Mouse (Mus musculus) intestine, postnatal 0 days (tissue): ENCODE results near the gene Prss37. TPM values are rescaled to one million over a fixed set of nuclear protein-coding genes. Genes with fewer than 3 reads are reported as not detected.

Source experiments
- ATAC-seq: fragments of 200-750 bp; cut with Nextera tagmentation; 2 replicates; pipeline ENCODE4 v1.8.0; 2017; ENCODE audit warnings: mild to moderate bottlenecking, moderate TSS enrichment, moderate library complexity
- H3K27ac ChIP-seq: fragments of 300-500 bp; sonication (generic); 2 replicates; pipeline ENCODE4 v1.5.1; 2014; ENCODE audit warnings: mild to moderate bottlenecking, low read depth, low read length, moderate library complexity
- H3K27me3 ChIP-seq: fragments of 300-500 bp; sonication (generic); replicated peaks from 2 replicates; pipeline ENCODE4 v1.6.1; 2014; ENCODE audit warnings: low read length, mixed read lengths; ENCODE audit not compliant: control insufficient read depth, insufficient read depth
- H3K36me3 ChIP-seq: fragments of 300-500 bp; sonication (generic); 2 replicates; pipeline ENCODE4 v1.6.1; 2014; ENCODE audit warnings: mild to moderate bottlenecking, moderate library complexity; ENCODE audit not compliant: control insufficient read depth, insufficient read depth
- H3K4me1 ChIP-seq: fragments of 300-500 bp; sonication (generic); replicated peaks from 2 replicates; pipeline ENCODE4 v1.6.1; 2014; ENCODE audit warnings: antibody characterized with exemption, low read length, mixed read lengths; ENCODE audit not compliant: control insufficient read depth, insufficient read depth
- H3K4me2 ChIP-seq: fragments of 300-500 bp; sonication (generic); replicated peaks from 2 replicates; pipeline ENCODE4 v1.6.1; 2014; ENCODE audit warnings: low read depth, mild to moderate bottlenecking, moderate library complexity
- H3K4me3 ChIP-seq: fragments of 300-500 bp; sonication (generic); 2 replicates; pipeline ENCODE4 v1.5.1; 2014; ENCODE audit warnings: low read depth, low read length
- H3K9ac ChIP-seq: fragments of 300-500 bp; sonication (generic); 2 replicates; pipeline ENCODE4 v1.6.1; 2014; ENCODE audit warnings: mild to moderate bottlenecking, low read depth, low read length
- H3K9me3 ChIP-seq: fragments of 300-500 bp; sonication (generic); 2 replicates; pipeline ENCODE4 v1.6.1; 2016; ENCODE audit warnings: mixed run types; ENCODE audit not compliant: control insufficient read depth
- CTCF ChIP-seq: sonication (generic); IDR thresholded peaks from 2 replicates; pipeline ENCODE4 v1.5.1; 2016; ENCODE audit warnings: low read depth, mild to moderate bottlenecking, control low read depth, antibody characterized with exemption, moderate library complexity
- WGBS: fragments of 180-500 bp; shearing (Covaris S2); extraction: QIAGEN DNeasy Blood & Tissue Kit; methylation state at CpG from one replicate; pipeline ENCODE4 v1.1.7; 2014; 5-methylcytosine and 5-hydroxymethylcytosine counted together
- polyA plus RNA-seq: library from polyadenylated mRNA; unstranded; fragments of >200 nt; fragmentation: Nextera tagmentation; extraction: Ambion mirVana; gene quantifications from 2 replicates; pipeline ENCODE4 v1.2.1, GENCODE M21; 2015

Prss37 gene
- polyA plus RNA-seq = not detected in 2 replicates

GRCm38 (mm10) chr6:40519408-40519807 is at the start of gene Prss37:
Prss37 (minus strand) TSS chr6:40519508.
- Histone ChIP-seq H3K9ac (no peak within 1 kb of the TSS), H3K4me3 (no peak within 1 kb of the TSS), H3K27ac (no peak within 1 kb of the TSS), H3K4me2 (no peak within 1 kb of the TSS), H3K4me1 (no peaks in the 10 kb centered on the region), H3K27me3 (no peaks in the 10 kb centered on the region), H3K36me3 (no peaks in the 10 kb centered on the region), H3K9me3 (no peaks in the 10 kb centered on the region)
- no peak for ATAC-seq
- TF ChIP-seq CTCF = no peak
- WGBS = 90% methylated on average over 1 of the region's 1 CpGs

- TF ChIP-seq CTCF = no peak
- H3K36me3 ChIP-seq = no peaks in the 10 kb centered on the region
- H3K4me2 ChIP-seq = no peak within 1 kb of the TSS
- H3K4me3 ChIP-seq = no peak within 1 kb of the TSS
- no peaks in the 10 kb centered on the region for H3K27me3 ChIP-seq
- ATAC-seq = no peak
- H3K27ac ChIP-seq = no peak within 1 kb of the TSS
- H3K4me1 ChIP-seq = no peaks in the 10 kb centered on the region
- H3K9me3 ChIP-seq = no peaks in the 10 kb centered on the region
- 85% methylated on average over 2 of the region's 2 CpGs for WGBS
- no peak within 1 kb of the TSS for H3K9ac ChIP-seq
Measured at GRCm38 (mm10) chr6:40554950-40555349, 35.6 kb upstream of the Prss37 start, which contains the start of gene Olfr461. Olfr461 (minus strand) TSS chr6:40555050.

GRCm38 (mm10) chr6:40544690-40545089 is 25.4 kb upstream of the Prss37 start:
- Histone ChIP-seq H3K36me3 (no peaks in the 10 kb centered on the region), H3K9ac (no peak overlapping the region), H3K4me3 (no peak overlapping the region), H3K27ac (no peak overlapping the region), H3K4me1 (no peaks in the 10 kb centered on the region), H3K9me3 (no peaks in the 10 kb centered on the region), H3K4me2 (no peak overlapping the region), H3K27me3 (no peaks in the 10 kb centered on the region)
- no peak for TF ChIP-seq CTCF
- 84% methylated on average over 10 of the region's 10 CpGs for WGBS
- no peak for ATAC-seq

- ATAC-seq = no peak
- Histone ChIP-seq H3K9ac (no peak within 1 kb of the TSS), H3K36me3 (no peaks in the 10 kb centered on the region), H3K27ac (no peak within 1 kb of the TSS), H3K4me3 (no peak within 1 kb of the TSS), H3K27me3 (no peaks in the 10 kb centered on the region), H3K4me2 (no peak within 1 kb of the TSS), H3K9me3 (no peaks in the 10 kb centered on the region), H3K4me1 (no peaks in the 10 kb centered on the region)
- 83% methylated on average over 3 of the region's 3 CpGs for whole genome bisulfite sequencing
- TF ChIP-seq CTCF = no peak
Measured at GRCm38 (mm10) chr6:40493229-40493628, 26.1 kb downstream of the Prss37 start, which contains the start of gene Tas2r108. Tas2r108 (plus strand) TSS chr6:40493529.

GRCm38 (mm10) chr6:40490933-40491332 is 28.4 kb downstream of the Prss37 start, which contains the start of gene Tas2r137:
Tas2r137 (plus strand) TSS chr6:40491233.
- no peak for ATAC-seq
- Histone ChIP-seq H3K4me2 (no peak within 1 kb of the TSS), H3K27ac (no peak within 1 kb of the TSS), H3K9ac (no peak within 1 kb of the TSS), H3K9me3 (no peaks in the 10 kb centered on the region), H3K4me1 (no peaks in the 10 kb centered on the region), H3K27me3 (no peaks in the 10 kb centered on the region), H3K36me3 (no peaks in the 10 kb centered on the region), H3K4me3 (no peak within 1 kb of the TSS)
- TF ChIP-seq CTCF = no peak

GRCm38 (mm10) chr6:40482318-40482717 is 37.0 kb downstream of the Prss37 start:
- no peak overlapping the region for H3K27ac ChIP-seq
- H3K4me1 ChIP-seq = no peaks in the 10 kb centered on the region
- WGBS = 93% methylated on average over 5 of the region's 5 CpGs
- H3K9me3 ChIP-seq = no peaks in the 10 kb centered on the region
- no peak for ATAC-seq
- no peak overlapping the region for H3K4me3 ChIP-seq
- H3K4me2 ChIP-seq = no peak overlapping the region
- no peaks in the 10 kb centered on the region for H3K27me3 ChIP-seq
- H3K36me3 ChIP-seq = peaks cover 49% of the 10 kb centered on the region
- TF ChIP-seq CTCF = no peak
- no peak overlapping the region for H3K9ac ChIP-seq

GRCm38 (mm10) chr6:40479705-40480104 is 39.6 kb downstream of the Prss37 start:
- Histone ChIP-seq H3K36me3 (peaks cover 70% of the 10 kb centered on the region), H3K9me3 (no peaks in the 10 kb centered on the region), H3K27ac (no peak overlapping the region), H3K4me3 (no peak overlapping the region), H3K4me1 (no peaks in the 10 kb centered on the region), H3K4me2 (no peak overlapping the region), H3K9ac (no peak overlapping the region), H3K27me3 (no peaks in the 10 kb centered on the region)
- WGBS = 38% methylated on average over 1 of the region's 1 CpGs
- TF ChIP-seq CTCF = peak; percentile 56
- ATAC-seq = no peak
